Mouse (Mus musculus) granulocyte monocyte progenitor cell, adult 5-6 weeks (primary cell): Measurements from ENCODE around the gene Il1r1. TPM values are rescaled to one million over a fixed set of nuclear protein-coding genes. Genes with fewer than 3 reads are reported as not detected.

Source experiments
- ATAC-seq: replicated peaks from 2 replicates; pipeline ENCODE4 v1.8.0; 2016; ENCODE audit warnings: mild to moderate bottlenecking, moderate TSS enrichment, inconsistent platforms; ENCODE audit not compliant: poor library complexity, severe bottlenecking
- total RNA-seq, 2 experiments: library from RNA; stranded (forward) in 1 of 2; stranded (reverse) in 1 of 2; fragments of 200-712, 200-1000 nt in 1 of 2; fragments of >200 nt in 1 of 2; fragmentation: Nextera tagmentation in 1 of 2; gene quantifications; 2 replicates each; pipeline ENCODE4 v1.2.3; 2014 to 2017

Gene Il1r1
- total RNA-seq, 2 experiments from 2014 or later = 2.7 to 3.1 TPM

GRCm38 (mm10) chr1:40357921-40358320, 133.0 kb downstream of the Il1r1 start:
- no peak for ATAC-seq

- ATAC-seq = no peak
Measured at GRCm38 (mm10) chr1:40358351-40358750, 133.5 kb downstream of the Il1r1 start.

DNA sequence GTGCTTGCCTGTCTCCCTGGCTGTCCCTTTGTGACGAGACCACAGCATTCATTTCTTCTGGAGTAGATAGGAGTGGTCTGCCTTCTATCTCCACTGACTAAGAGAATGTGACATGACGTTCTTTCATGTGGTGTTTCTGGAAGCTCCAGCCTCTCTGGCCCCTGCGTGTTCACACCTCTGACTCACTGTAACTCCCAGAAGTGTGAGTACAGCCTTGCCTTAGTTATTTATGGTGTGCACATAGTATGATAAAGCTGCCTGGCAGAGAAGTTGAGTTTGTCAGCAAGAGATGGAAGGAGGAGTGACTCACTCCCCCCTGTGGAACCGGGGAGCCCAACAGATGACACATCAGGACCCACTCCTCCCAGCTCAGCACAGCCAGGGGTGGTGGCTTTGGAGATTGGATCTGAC, 133.9 kb downstream of the Il1r1 start:
- no peak for ATAC-seq

GRCm38 (mm10) chr1:40359731-40360130, 134.9 kb downstream of the Il1r1 start:
- ATAC-seq = peak; percentile 13; the same call in 1 of the 2 replicates

DNA sequence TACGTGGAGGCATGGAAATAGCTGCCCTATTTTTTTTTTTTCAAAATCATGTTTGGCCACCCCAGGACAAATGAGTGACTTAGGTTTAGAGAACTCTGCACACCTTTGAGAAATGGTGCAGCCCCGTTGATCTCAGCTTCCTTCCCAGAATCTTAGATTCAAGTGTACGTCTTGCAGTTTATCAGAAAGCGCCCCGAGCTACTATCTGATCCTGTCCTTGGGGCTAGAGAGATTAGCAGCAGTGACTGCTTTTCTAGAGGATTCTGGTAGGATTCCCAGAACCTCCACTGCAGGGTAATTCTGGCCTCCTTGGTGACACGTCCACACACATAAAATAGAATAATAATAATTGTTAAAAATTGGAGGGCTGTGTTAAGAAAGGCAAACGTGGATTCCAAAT, 136.1 kb downstream of the Il1r1 start:
- ATAC-seq = no peak

DNA sequence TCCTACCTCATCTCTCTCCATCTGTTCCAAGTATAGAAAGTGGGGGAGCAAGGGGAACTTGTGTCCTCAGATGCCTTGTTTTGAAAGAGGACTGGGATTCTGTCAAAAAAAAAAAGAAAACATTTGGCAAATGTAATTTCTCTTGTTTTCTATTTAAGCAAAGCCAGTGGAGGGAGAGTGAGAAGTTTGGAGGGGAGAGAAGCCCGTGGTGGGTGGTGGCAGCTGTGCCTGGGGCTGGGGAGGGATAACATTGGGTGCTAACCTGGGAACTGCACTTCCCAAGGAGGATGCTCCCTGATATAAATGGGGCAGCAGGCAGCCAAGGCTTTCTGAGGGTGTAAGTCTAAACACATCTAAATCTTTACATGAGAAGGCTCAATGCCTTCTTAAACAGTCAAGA, 136.7 kb downstream of the Il1r1 start:
- no peak for ATAC-seq

DNA sequence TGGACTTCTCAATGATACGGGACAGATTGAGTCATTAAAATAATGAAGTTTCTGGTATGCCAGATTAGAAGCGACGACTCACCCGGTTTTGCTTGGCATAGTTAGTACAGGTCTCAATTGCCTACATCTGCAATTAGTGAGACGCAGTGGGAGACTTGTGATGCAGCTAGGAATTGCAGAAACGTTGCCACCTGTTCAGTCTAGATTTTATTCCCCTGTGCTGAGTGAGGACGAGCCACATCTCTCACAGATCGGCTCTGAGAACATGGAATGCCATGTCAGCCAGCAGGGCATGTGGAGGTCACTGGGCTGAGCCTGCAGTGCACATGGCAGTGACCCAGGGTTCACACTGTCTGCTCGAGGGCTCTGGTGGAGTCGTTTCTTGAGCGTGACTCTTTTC, 137.9 kb downstream of the Il1r1 start:
- no peak for ATAC-seq

Other genes with a start within 250 kb of the Il1r1 start
- not detected in 2 replicates for gene Il1r2, start 151.0 kb upstream of the Il1r1 start, total RNA-seq (2014; fragmentation: Nextera tagmentation)
- 0.88 and 2.9 TPM in 2 replicates for gene Il1r2, start 151.0 kb upstream of the Il1r1 start, total RNA-seq (2017)
- 13.4 and 14.5 TPM in 2 replicates for gene Il1rl2, start 99.5 kb downstream of the Il1r1 start, total RNA-seq (2014; fragmentation: Nextera tagmentation)
- gene Il1rl2, start 99.5 kb downstream of the Il1r1 start, total RNA-seq (2017) = 8.7 and 10.8 TPM in 2 replicates
- 1.1 and 3.3 TPM in 2 replicates for gene Il1rl1, start 204.5 kb downstream of the Il1r1 start, total RNA-seq (2014; fragmentation: Nextera tagmentation)
- 2.0 and 2.1 TPM in 2 replicates for gene Il1rl1, start 204.5 kb downstream of the Il1r1 start, total RNA-seq (2017)
- gene Il18r1, start 240.5 kb downstream of the Il1r1 start, total RNA-seq (2014; fragmentation: Nextera tagmentation) = 2.8 TPM in 1 of 2 replicates, not detected in the other
- 0.82 and 1.6 TPM in 2 replicates for gene Il18r1, start 240.5 kb downstream of the Il1r1 start, total RNA-seq (2017)